Mouse (Mus musculus) erythroblast, embryonic 14.5 days (primary cell): ENCODE data around the gene Klhl29. TPM values are rescaled to one million over a fixed set of nuclear protein-coding genes. Genes with fewer than 3 reads are reported as not detected.
"Not testable (repeated sequence)": the region's sequence is repeated elsewhere in the genome, so short reads cannot be mapped to it uniquely, and the experiment has no call there.

Experiments used
- H3K27me3 ChIP-seq: 2 replicates; pipeline ENCODE4 v1.6.1; 2012; ENCODE audit warnings: inconsistent platforms; ENCODE audit not compliant: control insufficient read depth
- H3K36me3 ChIP-seq: 2 replicates; pipeline ENCODE4 v1.6.1; 2012; ENCODE audit warnings: mild to moderate bottlenecking, inconsistent platforms; ENCODE audit not compliant: control insufficient read depth
- H3K4me1 ChIP-seq: 2 replicates; pipeline ENCODE4 v1.6.1; 2012; ENCODE audit warnings: inconsistent platforms; ENCODE audit not compliant: control insufficient read depth
- H3K4me3 ChIP-seq: replicated peaks from 2 replicates; pipeline ENCODE3; 2012; ENCODE audit warnings: moderate library complexity, mild to moderate bottlenecking, inconsistent platforms
- H3K9me3 ChIP-seq: 2 replicates; pipeline ENCODE4 v1.6.1; 2012; ENCODE audit warnings: low read length, inconsistent platforms, mixed read lengths; ENCODE audit not compliant: control insufficient read depth
- GATA1 ChIP-seq: IDR thresholded peaks from 2 replicates; pipeline ENCODE4 v1.6.1; 2012; ENCODE audit warnings: low read length, inconsistent platforms, mixed read lengths
- TAL1 ChIP-seq: IDR thresholded peaks from 3 replicates; pipeline ENCODE4 v1.6.1; 2012; ENCODE audit warnings: low read length, inconsistent platforms, mixed read lengths
- polyA plus RNA-seq: library from polyadenylated mRNA; stranded (reverse); fragments of >175 nt; gene quantifications from 2 replicates; pipeline ENCODE4 v1.2.3, GENCODE M21; 2012

Klhl29 gene
- polyA plus RNA-seq, 1 experiment, result not detected

GRCm38 (mm10) chr12:5363961-5364634 lies 11.4 kb downstream of the Klhl29 start:
- Histone ChIP-seq H3K9me3 (no peaks in the 10 kb centered on the region), H3K4me3 (no peak overlapping the region), H3K27me3 (no peaks in the 10 kb centered on the region), H3K36me3 (no peaks in the 10 kb centered on the region), H3K4me1 (no peaks in the 10 kb centered on the region)
- TF ChIP-seq TAL1 (no peak), GATA1 (no peak)

DNA sequence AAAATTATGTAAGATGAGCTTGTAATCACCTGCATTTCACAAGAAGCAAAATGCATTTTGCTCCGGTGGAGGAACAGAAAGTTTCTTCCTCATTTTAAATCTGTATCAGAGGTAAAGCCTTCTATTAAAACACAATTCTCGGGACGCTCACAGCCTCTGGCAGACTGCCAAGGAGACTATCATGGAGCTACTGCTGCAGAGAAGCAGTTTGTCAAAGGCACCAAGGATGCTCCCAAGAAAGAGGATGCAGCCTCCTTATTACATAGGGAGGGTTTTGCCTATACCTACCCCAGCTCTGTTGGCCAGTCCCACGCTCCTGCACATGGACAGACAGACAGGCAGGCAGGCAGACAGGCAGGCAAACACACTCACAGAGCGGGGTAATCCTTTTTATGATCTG lies 16.4 kb downstream of the Klhl29 start:
- no peaks in the 10 kb centered on the region for H3K27me3 ChIP-seq
- H3K4me1 ChIP-seq, result no peaks in the 10 kb centered on the region
- no peaks in the 10 kb centered on the region for H3K9me3 ChIP-seq
- no peak overlapping the region for H3K4me3 ChIP-seq
- H3K36me3 ChIP-seq, result no peaks in the 10 kb centered on the region
- no peak for TF ChIP-seq TAL1
- no peak for TF ChIP-seq GATA1

DNA sequence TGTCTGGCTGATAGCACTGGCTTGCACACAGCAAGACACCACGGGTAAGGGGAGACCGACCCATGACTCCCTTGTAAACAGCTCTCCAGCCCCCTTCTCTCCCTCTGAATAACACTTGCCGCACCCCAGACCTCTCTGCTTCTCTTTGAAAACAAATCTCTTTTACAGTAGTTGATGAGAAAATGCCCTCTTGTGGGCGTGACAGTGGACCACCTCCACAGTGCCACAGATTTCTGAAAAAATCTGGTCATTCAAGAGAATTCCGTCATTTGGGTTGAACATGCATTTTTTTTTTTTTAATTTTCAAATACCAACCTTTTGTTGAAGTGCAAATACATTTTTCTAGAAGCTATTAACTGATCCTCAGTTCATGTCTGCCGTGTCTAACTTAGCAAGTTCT lies 17.0 kb downstream of the Klhl29 start:
- no peak overlapping the region for H3K4me3 ChIP-seq
- H3K27me3 ChIP-seq, result no peaks in the 10 kb centered on the region
- TF ChIP-seq GATA1 (no peak), TAL1 (no peak)
- H3K36me3 ChIP-seq, result no peaks in the 10 kb centered on the region
- no peaks in the 10 kb centered on the region for H3K9me3 ChIP-seq
- H3K4me1 ChIP-seq, result no peaks in the 10 kb centered on the region

GRCm38 (mm10) chr12:5353416-5353815 lies 22.1 kb downstream of the Klhl29 start:
- no peak for TF ChIP-seq TAL1
- no peak for TF ChIP-seq GATA1
- no peaks in the 10 kb centered on the region for H3K27me3 ChIP-seq

GRCm38 (mm10) chr12:5352771-5353170 lies 22.7 kb downstream of the Klhl29 start:
- no peak for TF ChIP-seq TAL1
- no peaks in the 10 kb centered on the region for H3K9me3 ChIP-seq
- no peak overlapping the region for H3K4me3 ChIP-seq
- H3K36me3 ChIP-seq, result no peaks in the 10 kb centered on the region
- H3K4me1 ChIP-seq, result no peaks in the 10 kb centered on the region
- H3K27me3 ChIP-seq, result no peaks in the 10 kb centered on the region

More at GRCm38 (mm10) chr12:5353416-5353815, 22.1 kb downstream of the Klhl29 start:
- no peak overlapping the region for H3K4me3 ChIP-seq
- H3K36me3 ChIP-seq, result no peaks in the 10 kb centered on the region
- H3K4me1 ChIP-seq, result no peaks in the 10 kb centered on the region
- no peaks in the 10 kb centered on the region for H3K9me3 ChIP-seq

- H3K4me1 ChIP-seq, result no peaks in the 10 kb centered on the region
- TF ChIP-seq TAL1, result no peak
- TF ChIP-seq GATA1, result no peak
- H3K27me3 ChIP-seq, result no peaks in the 10 kb centered on the region
- H3K36me3 ChIP-seq, result no peaks in the 10 kb centered on the region
- H3K9me3 ChIP-seq, result no peaks in the 10 kb centered on the region
- no peak overlapping the region for H3K4me3 ChIP-seq
These were observed 24.8 kb downstream of the Klhl29 start for GRCm38 (mm10) chr12:5350491-5351285.

- TF ChIP-seq GATA1 (no peak), TAL1 (no peak)
- Histone ChIP-seq H3K9me3 (no peaks in the 10 kb centered on the region; the same call in 1 of the 2 replicates), H3K4me3 (no peak overlapping the region), H3K27me3 (no peaks in the 10 kb centered on the region), H3K4me1 (no peaks in the 10 kb centered on the region), H3K36me3 (no peaks in the 10 kb centered on the region)
These were observed 30.4 kb downstream of the Klhl29 start for GRCm38 (mm10) chr12:5345088-5345487.

DNA sequence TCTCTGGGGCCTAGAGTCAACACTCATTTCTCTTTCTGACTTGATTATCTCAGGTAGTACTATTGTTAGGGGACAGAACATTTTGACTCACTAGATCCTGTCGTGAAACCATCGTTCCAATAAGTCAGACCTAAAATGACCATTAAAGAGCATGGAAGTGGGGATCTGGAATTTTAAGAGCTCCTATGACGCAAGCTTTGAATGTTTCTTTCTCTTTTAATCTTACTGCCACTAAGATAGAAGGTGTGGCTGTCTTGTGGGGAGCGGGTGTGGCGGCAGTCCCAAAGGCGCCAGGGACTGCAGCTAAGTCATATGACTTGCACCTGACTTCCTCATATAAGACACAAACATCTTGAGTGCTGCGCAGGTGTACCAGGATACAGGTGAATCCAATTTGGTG lies 31.0 kb downstream of the Klhl29 start:
- not testable (repeated sequence) for H3K4me1 ChIP-seq, H3K9me3 ChIP-seq, H3K36me3 ChIP-seq, H3K4me3 ChIP-seq, H3K27me3 ChIP-seq

GRCm38 (mm10) chr12:5340151-5340603 lies 35.3 kb downstream of the Klhl29 start:
- no peaks in the 10 kb centered on the region; the same call in 1 of the 2 replicates for H3K9me3 ChIP-seq

More at GRCm38 (mm10) chr12:5340151-5340603, 35.3 kb downstream of the Klhl29 start:
- Histone ChIP-seq H3K27me3 (no peaks in the 10 kb centered on the region), H3K4me1 (no peaks in the 10 kb centered on the region), H3K4me3 (no peak overlapping the region), H3K36me3 (no peaks in the 10 kb centered on the region)
- TF ChIP-seq TAL1, result no peak
- TF ChIP-seq GATA1, result no peak
